Mouse (Mus musculus) heart, embryonic 10.5 days (tissue): ENCODE measurements around the gene Odf2. TPM values are rescaled to one million over a fixed set of nuclear protein-coding genes. Genes with fewer than 3 reads are reported as not detected.
"Not testable (repeated sequence)": the region's sequence is repeated elsewhere in the genome, so short reads cannot be mapped to it uniquely, and the experiment has no call there.

Source experiments
- DNase-seq: peaks from one replicate; pipeline ENCODE4 v3.0.0-alpha.2; 2017; ENCODE audit warnings: low spot score
- H3K27ac ChIP-seq: fragments of 300-500 bp; sonication (generic); 2 replicates; pipeline ENCODE4 v1.5.1; 2016; ENCODE audit warnings: mild to moderate bottlenecking
- H3K27me3 ChIP-seq: fragments of 300-500 bp; sonication (generic); 2 replicates; pipeline ENCODE4 v1.6.1; 2016; ENCODE audit warnings: mild to moderate bottlenecking; ENCODE audit not compliant: poor library complexity, insufficient read depth, severe bottlenecking
- H3K36me3 ChIP-seq: fragments of 300-500 bp; sonication (generic); 2 replicates; pipeline ENCODE4 v1.6.1; 2016; ENCODE audit warnings: mild to moderate bottlenecking, moderate library complexity
- H3K4me1 ChIP-seq: fragments of 300-500 bp; sonication (generic); 2 replicates; pipeline ENCODE4 v1.6.1; 2016; ENCODE audit warnings: mild to moderate bottlenecking
- H3K4me3 ChIP-seq: fragments of 300-500 bp; sonication (generic); 2 replicates; pipeline ENCODE4 v1.5.1; 2016; ENCODE audit warnings: mild to moderate bottlenecking, moderate library complexity
- H3K9me3 ChIP-seq: fragments of 300-500 bp; sonication (generic); 2 replicates; pipeline ENCODE4 v1.6.1; 2016; ENCODE audit warnings: mild to moderate bottlenecking, moderate library complexity
- WGBS: fragments of 180-500 bp; shearing (Covaris S2); methylation state at CpG from one replicate; pipeline ENCODE4 v1.1.7; 2016; 5-methylcytosine and 5-hydroxymethylcytosine counted together
- polyA plus RNA-seq: library from polyadenylated mRNA; unstranded; fragments of >200 nt; fragmentation: Nextera tagmentation; extraction: Ambion mirVana; gene quantifications from 2 replicates; pipeline ENCODE4 v1.2.1, GENCODE M21; 2016

The Odf2 gene
- polyA plus RNA-seq, 1 experiment from 2014 or later = 82.6 TPM

DNA sequence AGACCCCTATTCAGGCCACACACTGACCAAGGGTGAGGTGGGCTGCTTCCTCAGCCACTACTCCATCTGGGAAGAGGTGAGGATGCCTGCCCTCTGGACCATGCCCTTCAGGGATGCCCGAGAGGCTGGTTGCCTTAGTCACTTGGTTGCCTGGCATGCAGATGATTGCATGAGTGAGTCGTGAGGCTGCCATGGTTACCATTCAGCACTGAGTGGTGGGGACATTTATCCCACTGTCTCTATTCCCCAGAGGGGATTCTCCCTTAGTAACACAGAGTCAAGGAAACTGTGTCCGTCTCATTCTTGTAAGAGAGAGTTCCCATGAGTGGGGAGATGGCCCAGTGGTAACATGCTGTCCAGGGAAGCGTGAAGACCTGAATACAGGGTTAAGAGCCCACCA is 11.0 kb upstream of the Odf2 start:
- WGBS = 87% methylated on average over 4 of the region's 4 CpGs
- peaks cover 5% of the 10 kb centered on the region for H3K27me3 ChIP-seq
- H3K36me3 ChIP-seq = peaks cover 40% of the 10 kb centered on the region
- DNase-seq = no peak
- no peak overlapping the region for H3K27ac ChIP-seq
- H3K9me3 ChIP-seq = no peaks in the 10 kb centered on the region
- H3K4me3 ChIP-seq = no peak overlapping the region
- H3K4me1 ChIP-seq = peaks cover 19% of the 10 kb centered on the region

DNA sequence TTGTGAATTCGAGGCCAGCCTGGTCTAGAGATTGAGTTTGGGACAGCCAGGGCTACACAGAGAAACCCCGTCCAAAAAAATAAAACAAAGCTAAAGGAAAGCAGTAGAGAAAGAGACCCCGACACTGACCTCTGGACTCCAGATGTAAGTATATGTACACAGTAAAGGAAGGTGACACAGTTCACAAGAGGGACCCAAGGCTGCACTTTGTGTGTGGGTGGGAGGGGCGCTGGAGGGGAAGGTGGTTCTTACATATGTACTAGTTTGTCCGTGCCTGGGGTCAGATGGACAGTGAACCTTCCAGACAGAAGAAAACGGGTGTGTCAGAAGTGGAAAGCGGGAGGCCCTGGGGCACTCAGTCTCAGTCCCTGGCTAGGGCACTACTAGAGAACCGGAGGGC is 9.8 kb upstream of the Odf2 start:
- DNase-seq = no peak
- Histone ChIP-seq H3K27ac (0 out of 2 replicates have a peak overlapping the region, but pooled peaks have one; percentile 6), H3K27me3 (peaks cover 5% of the 10 kb centered on the region), H3K36me3 (peaks cover 33% of the 10 kb centered on the region), H3K4me1 (peaks cover 15% of the 10 kb centered on the region; the same call in 1 of the 2 replicates), H3K4me3 (no peak overlapping the region), H3K9me3 (no peaks in the 10 kb centered on the region)
- WGBS = 58% methylated on average over 8 of the region's 8 CpGs

DNA sequence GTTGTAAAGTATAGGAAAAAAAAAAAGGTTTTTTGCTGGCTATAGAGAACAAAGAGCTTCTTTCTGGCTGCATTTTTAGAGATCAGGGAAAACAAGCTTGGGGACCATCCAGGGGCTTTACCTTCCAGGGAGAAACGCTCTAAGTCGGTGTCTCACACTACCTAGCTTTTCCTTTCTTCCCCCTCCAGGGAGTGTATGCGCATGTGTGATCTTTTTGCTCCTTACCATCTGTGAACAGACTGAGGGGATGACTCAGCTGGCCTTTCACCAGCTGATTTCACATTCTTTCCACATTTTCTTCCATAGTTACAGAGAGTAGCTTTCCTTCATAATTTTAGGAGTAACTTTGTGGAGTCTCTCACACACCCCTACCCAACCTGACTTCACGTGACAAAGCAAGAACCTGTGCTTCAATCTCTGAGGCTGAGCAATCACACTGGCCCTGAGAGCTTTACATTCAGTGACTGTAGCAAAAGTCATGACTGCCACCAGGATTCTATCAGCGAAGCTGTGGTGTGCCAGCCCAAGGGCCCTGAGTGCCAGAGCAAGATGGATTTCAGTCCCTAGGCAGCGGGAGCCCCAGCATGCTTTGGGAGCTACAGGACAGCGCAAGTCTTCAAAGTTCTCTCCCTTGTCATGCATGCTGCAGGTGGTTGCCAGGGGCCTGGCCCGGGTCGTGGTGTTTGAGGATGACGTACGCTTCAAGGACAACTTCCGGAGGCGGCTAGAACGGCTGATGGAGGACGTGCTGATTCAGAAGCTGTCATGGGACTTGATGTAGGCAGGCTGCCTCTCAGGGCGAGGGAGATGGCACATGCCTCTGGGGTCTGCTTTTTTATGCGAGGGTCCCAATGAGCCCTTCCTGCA is 8.8 kb upstream of the Odf2 start:
- H3K36me3 ChIP-seq = peaks cover 33% of the 10 kb centered on the region
- DNase-seq = no peak
- WGBS = 58% methylated on average over 17 of the region's 17 CpGs
- peaks cover 15% of the 10 kb centered on the region; the same call in 1 of the 2 replicates for H3K4me1 ChIP-seq
- H3K4me3 ChIP-seq = no peak overlapping the region
- H3K27me3 ChIP-seq = peaks cover 5% of the 10 kb centered on the region
- no peaks in the 10 kb centered on the region for H3K9me3 ChIP-seq
- H3K27ac ChIP-seq = no peak overlapping the region

DNA sequence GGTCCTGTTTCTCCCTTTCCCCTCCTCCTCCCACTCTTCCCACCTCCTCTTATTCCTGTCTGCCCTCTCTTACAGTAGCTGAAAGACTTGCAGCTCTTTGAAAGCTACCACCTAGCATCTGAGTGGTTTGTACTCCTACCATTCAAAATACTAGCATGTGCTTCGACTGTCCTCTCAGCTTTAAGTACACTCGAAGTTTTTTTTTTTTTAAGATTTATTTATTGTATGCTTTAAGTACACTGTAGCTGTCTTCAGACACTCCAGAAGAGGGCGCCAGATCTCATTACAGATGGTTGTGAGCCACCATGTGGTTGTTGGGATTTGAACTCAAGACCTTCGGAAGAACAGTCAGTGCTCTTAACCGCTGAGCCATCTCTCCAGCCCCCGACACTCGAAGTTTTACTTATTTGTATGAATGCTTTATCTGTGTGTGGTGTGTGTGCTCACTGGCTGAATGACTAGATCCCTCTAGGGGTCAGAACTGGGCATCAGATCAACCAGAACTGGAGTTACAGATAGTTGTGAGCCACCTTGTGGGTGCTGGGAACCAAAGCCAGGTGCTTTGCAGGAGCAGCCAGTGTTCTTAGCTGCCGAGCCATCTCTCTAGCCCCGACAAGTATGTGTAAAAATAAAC is 2.2 kb upstream of the Odf2 start:
- H3K9me3 ChIP-seq, H3K36me3 ChIP-seq, DNase-seq, H3K27ac ChIP-seq, H3K27me3 ChIP-seq, H3K4me3 ChIP-seq: not testable (repeated sequence)
- peaks cover 20% of the 10 kb centered on the region for H3K4me1 ChIP-seq
- WGBS = 81% methylated on average over 9 of the region's 9 CpGs

DNA sequence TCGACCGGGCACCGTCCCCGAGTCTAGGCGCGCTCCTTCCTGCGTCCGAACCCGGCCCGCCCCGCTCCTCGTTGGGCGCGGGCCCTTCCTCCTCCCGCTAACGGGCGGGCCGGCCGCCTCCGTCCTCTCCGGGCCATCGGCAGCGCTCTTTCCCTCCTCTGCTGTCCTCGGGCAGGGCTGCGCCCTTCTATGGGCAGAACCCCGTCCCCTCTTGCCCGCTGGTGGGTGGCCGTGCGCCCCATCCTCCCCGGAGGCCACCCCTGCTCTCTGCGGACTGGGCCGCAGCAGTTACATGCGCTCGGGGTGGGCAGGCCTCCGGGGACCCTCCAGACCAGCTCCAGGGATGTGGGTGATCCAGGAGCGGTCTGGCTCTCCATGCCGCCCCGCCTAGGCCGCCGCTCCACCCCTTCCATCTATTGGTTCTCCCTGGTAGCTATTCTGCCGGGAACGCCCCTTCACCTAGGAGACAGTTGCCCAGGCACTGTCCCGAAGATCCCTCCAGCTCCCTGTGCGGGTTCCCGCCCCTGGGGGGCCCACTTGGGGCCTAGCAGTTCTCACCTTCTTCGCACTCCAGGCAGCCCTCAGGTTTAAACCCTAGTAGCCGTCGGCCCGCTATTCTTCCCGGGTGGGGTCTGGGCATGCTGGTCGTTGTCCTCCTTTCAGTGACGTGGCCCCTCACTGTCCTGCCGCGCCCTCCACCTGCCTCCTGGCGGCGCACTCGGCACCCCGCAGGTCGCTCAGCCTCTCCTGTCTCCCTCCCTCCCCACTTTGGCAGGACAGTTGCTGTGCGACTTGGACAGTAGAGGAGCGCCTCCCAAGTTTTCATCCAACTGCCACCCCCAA is 1.2 kb downstream of the Odf2 start:
- H3K9me3 ChIP-seq = no peaks in the 10 kb centered on the region
- H3K36me3 ChIP-seq = peaks cover 38% of the 10 kb centered on the region
- H3K27me3 ChIP-seq = no peaks in the 10 kb centered on the region
- peaks cover 20% of the 10 kb centered on the region for H3K4me1 ChIP-seq
- peak overlapping the region; percentile 99 for H3K4me3 ChIP-seq
- under 1% methylated on average over 61 of the region's 61 CpGs for WGBS
- peak; percentile 98 for DNase-seq
- H3K27ac ChIP-seq = peak overlapping the region; percentile 96

DNA sequence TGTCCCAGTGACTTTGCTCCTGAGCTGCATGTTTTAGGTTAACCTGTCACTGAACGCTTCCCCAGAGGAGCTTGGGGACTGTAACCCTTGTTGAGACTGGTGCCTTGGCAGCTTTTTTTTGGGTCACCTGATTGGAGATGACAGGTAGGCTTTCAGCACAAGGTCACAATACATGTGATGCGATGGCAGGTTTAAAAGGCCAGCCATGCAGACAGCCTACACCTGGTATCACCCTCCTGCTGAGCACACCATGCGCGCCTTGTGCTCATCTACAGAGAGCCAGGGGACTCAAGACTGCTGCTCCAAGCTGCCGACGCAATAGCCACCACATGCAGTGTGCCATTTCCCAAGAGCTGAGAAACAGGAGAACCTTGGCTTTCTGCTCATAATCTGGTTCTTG is 2.8 kb downstream of the Odf2 start:
- no peak overlapping the region for H3K4me3 ChIP-seq
- no peaks in the 10 kb centered on the region for H3K27me3 ChIP-seq
- H3K4me1 ChIP-seq = peaks cover 20% of the 10 kb centered on the region
- H3K27ac ChIP-seq = no peak overlapping the region
- peaks cover 51% of the 10 kb centered on the region for H3K36me3 ChIP-seq
- no peak for DNase-seq
- no peaks in the 10 kb centered on the region for H3K9me3 ChIP-seq
- 87% methylated on average over 6 of the region's 6 CpGs for WGBS

DNA sequence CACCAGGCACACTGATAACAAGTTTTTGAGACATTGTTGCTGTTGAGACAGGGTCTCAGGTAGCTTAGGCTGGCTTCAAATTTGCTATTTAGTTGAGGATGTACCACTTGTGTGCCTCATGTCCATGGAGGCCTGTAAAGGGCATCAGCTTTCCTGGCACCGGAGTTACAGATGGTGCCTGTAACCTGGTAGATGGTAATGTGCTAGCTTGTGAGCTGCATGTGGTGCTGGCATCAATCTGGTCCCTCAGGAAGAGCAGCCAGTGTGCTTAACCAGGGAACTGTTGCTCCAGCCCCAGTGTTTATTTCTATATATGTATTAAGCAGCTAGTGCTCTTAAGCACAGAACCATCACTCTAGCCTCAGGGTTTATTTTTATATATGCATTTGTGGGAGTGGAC is 7.0 kb downstream of the Odf2 start:
- Histone ChIP-seq H3K9me3 (no peaks in the 10 kb centered on the region), H3K36me3 (peaks cover 94% of the 10 kb centered on the region), H3K4me3 (no peak overlapping the region), H3K27me3 (no peaks in the 10 kb centered on the region), H3K4me1 (peaks cover 5% of the 10 kb centered on the region), H3K27ac (no peak overlapping the region)
- 97% methylated on average over 1 of the region's 1 CpGs for WGBS
- DNase-seq = no peak

DNA sequence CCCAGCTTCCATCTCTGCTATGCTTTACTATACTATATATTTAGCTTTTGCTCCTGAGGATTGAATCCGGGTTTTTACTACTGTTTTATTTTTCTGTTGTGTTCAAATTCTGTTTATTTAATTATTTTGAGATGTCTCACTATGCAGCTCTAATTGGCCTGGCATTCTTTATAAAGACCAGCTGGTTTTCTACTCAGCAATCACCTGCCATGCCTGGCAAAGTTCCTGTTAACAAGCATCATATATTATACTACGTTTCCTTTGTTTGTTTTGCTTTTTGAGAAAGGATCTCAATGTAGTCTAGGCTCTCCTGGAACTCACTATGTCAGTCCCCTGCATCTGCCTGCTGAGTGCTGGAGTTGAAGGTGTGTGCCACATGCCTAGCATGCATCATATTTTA is 8.3 kb downstream of the Odf2 start:
- H3K9me3 ChIP-seq = no peaks in the 10 kb centered on the region
- H3K4me3 ChIP-seq = no peak overlapping the region
- no peaks in the 10 kb centered on the region for H3K4me1 ChIP-seq
- peaks cover 97% of the 10 kb centered on the region for H3K36me3 ChIP-seq
- no peak for DNase-seq
- WGBS = 93% methylated on average over 2 of the region's 2 CpGs
- no peaks in the 10 kb centered on the region for H3K27me3 ChIP-seq
- no peak overlapping the region for H3K27ac ChIP-seq

DNA sequence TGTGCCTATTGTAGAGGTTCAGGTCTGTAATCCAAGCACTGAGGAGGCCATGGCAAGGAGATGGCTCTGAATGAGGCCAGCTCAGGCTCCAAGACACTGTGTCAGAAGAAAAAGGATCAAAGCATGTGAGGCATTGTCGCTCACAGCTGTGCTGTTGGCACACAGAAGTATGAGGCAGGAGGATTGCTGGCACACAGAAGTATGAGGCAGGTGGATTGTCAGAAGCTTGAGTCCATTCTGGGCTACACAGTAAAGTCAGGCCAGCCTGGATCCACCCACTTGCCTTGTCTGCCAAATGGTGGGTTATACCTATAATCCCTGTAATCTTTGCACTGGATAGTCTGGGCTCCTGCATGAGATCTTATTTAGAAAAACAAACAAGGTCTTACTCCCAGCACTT is 9.1 kb downstream of the Odf2 start:
- no peak overlapping the region for H3K27ac ChIP-seq
- no peaks in the 10 kb centered on the region for H3K4me1 ChIP-seq
- peaks cover 97% of the 10 kb centered on the region for H3K36me3 ChIP-seq
- no peaks in the 10 kb centered on the region for H3K9me3 ChIP-seq
- no peak for DNase-seq
- H3K4me3 ChIP-seq = no peak overlapping the region
- no peaks in the 10 kb centered on the region for H3K27me3 ChIP-seq
- 88% methylated on average over 1 of the region's 1 CpGs for whole genome bisulfite sequencing

DNA sequence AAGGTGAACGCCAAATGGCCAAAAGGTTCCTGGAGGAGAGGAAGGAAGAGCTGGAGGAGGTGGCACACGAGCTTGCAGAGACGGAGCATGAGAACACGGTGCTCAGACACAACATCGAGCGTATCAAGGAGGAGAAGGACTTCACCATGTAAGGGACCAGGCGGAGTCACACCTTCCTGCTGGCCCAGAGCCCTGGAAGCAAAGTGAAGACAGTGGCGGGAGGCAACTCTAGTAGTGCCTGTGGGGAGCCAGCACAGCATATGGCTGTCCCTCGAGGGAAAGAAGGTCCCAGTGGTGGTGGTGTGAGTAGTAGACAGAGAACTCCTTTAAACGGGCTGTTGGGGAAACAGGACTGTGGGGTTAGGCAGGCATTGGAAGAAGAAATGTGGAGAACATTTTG is 13.2 kb downstream of the Odf2 start:
- WGBS = 86% methylated on average over 10 of the region's 10 CpGs
- H3K36me3 ChIP-seq = peaks cover 100% of the 10 kb centered on the region
- no peak for DNase-seq
- H3K27ac ChIP-seq = no peak overlapping the region
- H3K27me3 ChIP-seq = no peaks in the 10 kb centered on the region
- H3K4me1 ChIP-seq = no peaks in the 10 kb centered on the region
- no peaks in the 10 kb centered on the region for H3K9me3 ChIP-seq
- no peak overlapping the region for H3K4me3 ChIP-seq

DNA sequence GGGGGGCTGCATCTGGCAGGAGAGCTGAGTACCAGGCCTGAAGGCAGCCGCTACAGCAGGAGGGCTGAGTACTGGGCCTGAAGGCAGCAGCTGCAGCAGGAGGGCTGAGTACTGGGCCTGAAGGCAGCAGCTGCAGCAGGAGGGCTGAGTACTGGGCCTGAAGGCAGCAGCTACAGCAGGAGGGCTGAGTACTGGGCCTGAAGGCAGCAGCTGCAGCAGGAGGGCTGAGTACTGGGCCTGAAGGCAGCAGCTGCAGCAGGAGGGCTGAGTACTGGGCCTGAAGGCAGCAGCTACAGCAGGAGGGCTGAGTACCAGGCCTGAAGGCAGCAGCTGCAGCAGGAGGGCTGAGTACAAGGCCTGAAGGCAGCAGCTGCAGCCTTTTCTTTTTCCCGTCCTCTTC is 19.1 kb downstream of the Odf2 start:
- DNase-seq = not testable (repeated sequence)
- peaks cover 88% of the 10 kb centered on the region for H3K36me3 ChIP-seq
- 79% methylated on average over 2 of the region's 2 CpGs for WGBS

DNA sequence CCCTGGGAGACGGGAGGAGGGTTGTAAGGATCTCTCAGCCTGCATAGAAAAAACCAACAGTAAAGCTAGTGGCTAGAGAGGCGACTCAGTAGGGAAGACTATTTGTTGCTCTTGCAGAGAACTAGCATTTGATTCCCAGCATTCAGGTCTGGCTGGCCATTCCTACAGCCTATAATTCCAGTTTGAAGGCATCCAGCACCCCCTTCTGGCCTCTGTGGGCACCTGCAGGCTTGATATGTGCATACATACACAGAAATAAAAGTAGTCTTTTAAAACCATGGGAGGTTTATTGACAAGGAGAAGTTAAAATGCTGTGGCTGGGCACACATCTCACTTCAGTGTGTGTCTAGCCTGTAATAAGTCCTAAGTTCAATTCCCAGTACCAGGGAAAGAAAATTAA is 21.0 kb downstream of the Odf2 start:
- no peaks in the 10 kb centered on the region for H3K9me3 ChIP-seq

More for the DNA sequence above, 19.1 kb downstream of the Odf2 start:
- not testable (repeated sequence) for H3K4me1 ChIP-seq, H3K4me3 ChIP-seq, H3K27ac ChIP-seq, H3K9me3 ChIP-seq, H3K27me3 ChIP-seq

DNA sequence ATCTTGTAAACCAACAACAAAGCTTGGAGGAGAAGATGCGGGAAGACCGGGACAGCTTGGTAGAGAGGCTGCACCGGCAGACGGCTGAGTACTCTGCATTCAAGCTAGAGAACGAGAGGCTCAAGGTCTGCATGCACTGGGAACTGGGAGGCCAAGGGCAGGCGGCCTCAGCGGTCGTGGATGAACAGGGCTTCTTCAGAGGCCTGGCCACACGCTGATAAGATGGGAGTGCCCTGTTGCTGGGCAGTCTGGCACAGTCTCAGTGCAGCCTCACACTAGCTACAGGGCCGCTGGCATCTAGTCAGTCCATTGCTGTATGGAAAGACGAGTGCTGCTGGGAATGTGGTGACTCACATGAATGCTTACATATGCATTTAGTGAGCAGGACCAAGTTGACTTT is 28.6 kb downstream of the Odf2 start:
- Histone ChIP-seq H3K27me3 (no peaks in the 10 kb centered on the region), H3K36me3 (peaks cover 91% of the 10 kb centered on the region), H3K4me1 (0 out of 2 replicates have a peak, but pooled peaks cover 4% of the 10 kb centered on the region), H3K9me3 (no peaks in the 10 kb centered on the region), H3K4me3 (no peak overlapping the region), H3K27ac (no peak overlapping the region)
- 93% methylated on average over 11 of the region's 11 CpGs for WGBS
- no peak for DNase-seq

More for the DNA sequence above, 21.0 kb downstream of the Odf2 start:
- WGBS = 80% methylated on average over 2 of the region's 2 CpGs
- Histone ChIP-seq H3K36me3 (peaks cover 87% of the 10 kb centered on the region), H3K27ac (no peak overlapping the region), H3K27me3 (no peaks in the 10 kb centered on the region), H3K4me1 (no peaks in the 10 kb centered on the region), H3K4me3 (no peak overlapping the region)
- no peak for DNase-seq
